21 mouse cellular contexts compared by ENCODE assay signal in genomic region chr1:163273132-163273531, GRCm38 (mm10).
"Had no signal": no experiment of that assay in that cellular context is flagged by ENCODE, and none has a peak within 500 bp of the region (broad histone marks: within the 10 kb centered on the region; RNA-seq: fewer than 3 reads in every experiment).

No protein-coding gene starts in this region.

- H3K4me1 ChIP-seq: limb, embryonic 12.5 days; megakaryocyte, embryonic 14.5 days; midbrain, embryonic 10.5 days; neural tube, embryonic 12.5 days; neural tube, embryonic 15.5 days had no signal

- H3K4me2 ChIP-seq: limb, embryonic 12.5 days; limb, embryonic 15.5 days; liver, embryonic 11.5 days; lung, embryonic 14.5 days; neural tube, embryonic 12.5 days; neural tube, embryonic 15.5 days had no signal

- ATAC-seq: liver, postnatal 0 days; lung, postnatal 0 days had no signal

- H3K9ac ChIP-seq: limb, embryonic 12.5 days; limb, embryonic 15.5 days; liver, embryonic 14.5 days; liver, postnatal 0 days; lung, embryonic 14.5 days; neural tube, embryonic 12.5 days; neural tube, embryonic 15.5 days had no signal

- H3K27ac ChIP-seq: limb, embryonic 12.5 days; limb, embryonic 15.5 days; liver, embryonic 14.5 days; macrophage; midbrain, embryonic 10.5 days; neural tube, embryonic 12.5 days; neural tube, embryonic 15.5 days had no signal

- H3K36me3 ChIP-seq: midbrain, embryonic 10.5 days; neural tube, embryonic 12.5 days; neural tube, embryonic 15.5 days had no signal

- DNase-seq: kidney, adult 9 months; kidney, postnatal 14 days; kidney, postnatal 4 days; left cerebral cortex, postnatal 4 days; liver, postnatal 0 days; lung, embryonic 14.5 days; midbrain, embryonic 14.5 days; right cerebral cortex, adult 18-20 months; right cerebral cortex, postnatal 14 days; right cerebral cortex, postnatal 4 days; thymus, postnatal 25 days had no signal

- H3K27me3 ChIP-seq: limb, embryonic 12.5 days; limb, embryonic 15.5 days; megakaryocyte, embryonic 14.5 days; neural tube, embryonic 12.5 days; neural tube, embryonic 15.5 days had no signal

- H3K9me3 ChIP-seq: limb, embryonic 15.5 days; midbrain, embryonic 10.5 days; neural tube, embryonic 12.5 days; neural tube, embryonic 15.5 days had no signal

- H3K4me3 ChIP-seq: limb, embryonic 12.5 days; limb, embryonic 15.5 days; megakaryocyte, embryonic 14.5 days; midbrain, embryonic 10.5 days; neural tube, embryonic 12.5 days; neural tube, embryonic 15.5 days had no signal
